Mouse (Mus musculus) spleen, postnatal 36 days (tissue): ENCODE measurements at regions not wholly inside any gene's neighbourhood (a gene's known extent, or its start where the extent isn't known, plus 50 kb on each side); places are given as distances from the start of the nearest gene placed in this dataset.

Experiments
- DNase-seq, 2 experiments: peaks; one replicate each; pipeline ENCODE4 v3.0.0; 2022; ENCODE audit warnings: low spot score in 2 of 2, mixed read lengths in 1 of 2

DNA sequence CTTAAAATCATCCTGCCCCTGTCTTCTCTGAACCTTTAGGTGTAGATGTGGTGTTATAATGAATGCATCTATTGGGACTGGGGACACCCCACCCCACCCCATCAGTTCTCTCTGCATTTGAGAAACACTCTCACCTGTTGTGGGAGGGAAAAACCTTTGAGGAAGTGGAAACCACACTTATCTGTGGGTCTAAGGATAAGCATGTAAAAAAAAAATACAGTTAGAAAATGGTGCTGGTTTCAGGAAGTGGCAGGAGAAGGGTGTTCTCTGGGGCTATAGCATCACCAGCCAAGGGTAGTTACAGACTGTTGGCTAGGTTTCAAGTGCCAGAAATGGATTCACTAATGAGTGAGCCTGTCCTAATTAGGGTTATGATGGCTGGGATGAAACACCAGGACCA lies 91.1 kb upstream of the Rbm19 start:
- DNase-seq = no peak

DNA sequence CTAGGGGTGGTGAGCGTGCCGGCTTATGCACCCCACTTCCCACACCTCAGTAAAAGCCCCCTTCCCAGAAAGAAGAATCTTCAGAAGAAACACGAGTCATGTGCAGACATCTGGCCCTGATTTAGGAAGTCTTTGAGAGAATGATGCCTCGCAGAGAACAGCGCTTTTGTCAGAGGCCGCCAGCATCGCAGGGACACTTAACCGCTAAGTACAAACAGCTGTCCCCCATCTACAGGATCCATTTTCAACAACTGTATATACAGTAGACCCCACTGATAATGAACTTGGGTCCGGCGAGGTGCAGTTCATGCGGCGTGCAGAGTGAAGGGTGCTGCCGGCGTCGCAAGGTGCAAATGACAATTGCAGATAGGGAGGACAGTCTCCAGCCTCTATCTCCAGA lies 85.4 kb upstream of the Rbm19 start:
- no peak for DNase-seq

DNA sequence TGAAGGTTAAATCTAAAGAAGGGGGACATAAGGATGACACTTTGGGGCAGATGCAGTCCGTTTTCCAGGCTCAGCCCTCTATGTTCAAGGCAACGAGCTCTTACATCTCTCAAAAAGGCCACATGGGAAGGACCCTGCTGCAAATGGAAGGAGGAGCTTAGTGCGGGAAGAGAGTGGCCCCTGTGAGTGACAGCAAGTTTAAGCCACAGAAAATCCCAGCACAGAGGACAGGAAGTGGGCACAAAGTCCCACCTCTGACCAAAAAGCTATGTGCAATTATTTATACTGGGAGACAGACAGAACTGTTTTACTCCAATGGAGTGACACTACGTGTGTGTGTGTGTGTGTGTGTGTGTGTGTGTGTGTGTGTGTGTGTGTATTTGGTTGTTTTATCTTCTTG lies 84.7 kb upstream of the Rbm19 start:
- DNase-seq = no peak

DNA sequence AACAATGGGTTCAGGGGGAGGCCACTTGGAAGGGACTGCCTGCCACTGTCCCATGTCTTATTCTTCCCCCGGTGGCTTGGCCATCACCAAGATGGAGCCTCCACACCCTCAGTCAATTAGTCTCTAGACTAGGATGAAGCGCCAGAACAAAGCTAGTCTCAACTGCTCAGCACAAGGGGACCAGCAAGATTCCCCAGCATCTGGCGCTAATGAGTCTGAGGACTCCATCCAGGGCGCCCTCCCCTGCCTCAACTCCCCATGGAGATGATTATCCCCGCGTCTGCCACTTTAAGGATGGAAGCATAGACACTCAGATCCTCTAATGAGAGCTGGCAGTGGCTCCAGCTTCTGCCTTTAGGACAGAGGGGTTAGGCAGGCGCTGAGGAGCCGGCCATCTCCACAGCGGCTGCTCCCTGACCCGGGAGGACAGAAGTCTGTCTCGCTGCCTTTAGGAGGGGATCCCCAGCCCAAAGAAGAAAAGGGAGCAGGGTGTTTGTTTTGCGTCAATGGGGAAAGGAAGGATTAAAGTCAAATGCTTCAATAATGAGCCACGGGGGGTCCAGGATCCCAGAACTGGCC lies 81.7 kb upstream of the Rbm19 start:
- DNase-seq = no peak

DNA sequence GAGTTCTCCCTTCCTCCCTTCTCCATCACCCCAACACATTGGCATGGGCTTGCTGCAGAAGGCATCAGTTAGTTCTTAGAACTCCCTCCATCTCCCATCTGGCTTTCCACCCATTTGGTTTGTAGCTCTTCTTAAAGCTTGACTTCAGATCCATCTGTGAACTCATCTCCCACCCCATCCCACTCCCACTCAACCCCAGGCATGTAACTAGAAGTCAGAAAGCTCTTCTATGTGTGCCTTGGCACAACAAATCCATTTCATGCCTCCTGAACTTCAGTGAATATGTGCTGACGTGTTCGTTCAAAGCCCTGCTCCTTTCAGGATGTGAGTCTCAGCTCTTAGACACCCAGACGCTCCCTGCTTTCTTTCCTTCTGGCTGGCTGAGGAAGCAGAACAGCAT lies 81.0 kb upstream of the Rbm19 start:
- DNase-seq = no peak

DNA sequence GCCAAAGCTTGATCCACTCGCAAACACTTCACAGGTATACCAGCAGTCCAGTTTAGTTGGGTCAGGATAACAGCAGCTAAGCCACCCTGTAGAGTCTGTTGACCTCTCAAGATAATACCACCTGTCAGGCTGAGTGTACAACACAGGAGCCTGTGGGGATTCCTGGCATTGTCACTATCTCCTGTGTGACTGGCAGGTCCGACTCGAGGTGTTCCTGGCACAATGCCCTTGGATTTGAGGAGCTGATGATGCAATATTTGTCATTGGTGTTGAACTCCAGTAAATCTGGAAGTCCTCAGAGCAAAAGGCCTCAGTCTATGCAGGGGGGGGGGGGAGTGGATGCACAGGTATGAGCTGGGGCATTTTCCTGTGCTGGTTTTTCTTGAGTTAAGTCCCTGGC lies 78.5 kb upstream of the Rbm19 start:
- DNase-seq = no peak

DNA sequence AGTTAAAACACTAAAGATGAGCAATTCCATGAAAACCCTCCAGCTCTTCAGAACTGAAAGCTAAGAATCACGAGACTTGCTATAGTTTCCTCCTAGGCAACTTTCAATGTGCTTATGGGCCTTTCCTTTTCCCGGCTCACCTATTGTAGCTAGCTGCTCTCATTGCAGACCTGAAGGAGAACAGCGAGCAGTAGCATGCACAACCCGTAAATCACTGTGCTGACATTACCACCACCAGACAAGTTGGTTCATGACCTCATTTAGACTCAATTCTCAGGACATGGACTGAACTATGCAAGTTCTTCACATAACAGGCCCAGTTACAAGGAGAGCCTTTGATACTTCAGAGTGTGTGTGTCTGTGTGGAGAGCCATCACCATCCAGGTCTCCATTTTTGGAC lies 72.5 kb upstream of the Rbm19 start:
- no peak for DNase-seq

DNA sequence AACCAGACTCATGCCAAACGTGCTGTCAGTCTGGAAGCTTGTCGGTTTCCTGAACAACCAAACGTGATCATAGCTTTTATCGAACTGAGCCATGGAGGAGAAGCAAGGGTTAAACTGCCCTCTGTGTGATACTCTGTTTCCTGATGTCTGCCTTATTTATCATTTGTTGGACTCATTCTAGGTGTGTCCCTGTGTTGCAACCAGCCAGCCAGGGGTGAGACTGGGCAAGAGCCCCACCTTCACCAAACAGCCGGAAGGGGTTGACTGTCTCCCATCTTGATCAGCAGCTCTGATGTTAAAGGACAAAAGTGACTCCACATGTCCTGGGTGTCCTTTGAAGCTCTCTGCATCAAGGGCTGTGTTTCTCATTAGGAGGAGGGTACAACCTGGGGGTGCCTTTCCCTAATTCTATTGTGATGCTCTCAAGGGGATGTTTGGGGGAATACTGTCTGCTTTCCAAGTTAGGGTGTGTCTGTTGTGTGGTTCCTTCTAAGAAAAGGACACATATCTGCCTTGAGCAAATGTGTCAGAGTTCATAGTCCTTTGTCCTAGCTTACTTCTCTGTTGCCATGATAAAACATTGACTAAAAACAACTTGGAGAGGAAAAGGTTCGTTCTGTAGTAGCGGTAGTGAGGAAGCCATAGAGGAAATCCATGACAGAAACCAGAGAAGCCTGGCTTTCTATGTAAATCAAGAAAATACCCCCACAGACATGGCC lies 67.0 kb upstream of the Rbm19 start:
- DNase-seq = no peak

DNA sequence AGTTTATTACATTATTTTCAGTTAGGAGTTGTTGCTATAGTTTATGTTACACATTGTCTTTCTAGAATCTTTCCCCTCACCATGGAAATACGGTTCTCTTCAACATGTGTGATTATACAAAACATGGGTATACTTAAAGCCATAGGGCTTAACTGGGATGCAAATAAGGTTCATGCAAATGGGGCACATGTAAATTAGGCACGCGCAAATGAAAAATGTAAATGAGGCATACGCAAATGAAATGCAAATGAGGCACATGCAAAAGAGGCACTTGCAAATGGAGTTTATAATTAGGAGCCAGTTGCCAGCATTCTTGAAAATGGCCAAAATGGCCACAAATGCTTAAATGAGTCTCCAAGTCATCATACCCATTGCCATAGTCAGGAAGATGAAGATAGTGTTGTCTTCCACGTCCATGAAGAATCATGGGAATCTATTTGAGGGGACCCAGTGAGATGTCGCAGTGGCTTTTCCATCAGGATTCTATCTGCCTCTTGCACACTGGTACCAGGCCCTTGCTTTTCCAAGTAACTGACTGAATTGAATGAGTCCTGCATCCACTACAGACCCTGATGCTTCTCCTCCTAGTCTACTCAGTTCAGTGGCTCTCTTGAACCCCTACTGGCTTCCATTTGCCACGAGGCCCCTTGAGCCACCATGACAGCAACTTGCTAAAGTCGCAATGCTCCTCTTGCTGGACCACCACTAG lies 65.4 kb upstream of the Rbm19 start:
- no peak for DNase-seq

DNA sequence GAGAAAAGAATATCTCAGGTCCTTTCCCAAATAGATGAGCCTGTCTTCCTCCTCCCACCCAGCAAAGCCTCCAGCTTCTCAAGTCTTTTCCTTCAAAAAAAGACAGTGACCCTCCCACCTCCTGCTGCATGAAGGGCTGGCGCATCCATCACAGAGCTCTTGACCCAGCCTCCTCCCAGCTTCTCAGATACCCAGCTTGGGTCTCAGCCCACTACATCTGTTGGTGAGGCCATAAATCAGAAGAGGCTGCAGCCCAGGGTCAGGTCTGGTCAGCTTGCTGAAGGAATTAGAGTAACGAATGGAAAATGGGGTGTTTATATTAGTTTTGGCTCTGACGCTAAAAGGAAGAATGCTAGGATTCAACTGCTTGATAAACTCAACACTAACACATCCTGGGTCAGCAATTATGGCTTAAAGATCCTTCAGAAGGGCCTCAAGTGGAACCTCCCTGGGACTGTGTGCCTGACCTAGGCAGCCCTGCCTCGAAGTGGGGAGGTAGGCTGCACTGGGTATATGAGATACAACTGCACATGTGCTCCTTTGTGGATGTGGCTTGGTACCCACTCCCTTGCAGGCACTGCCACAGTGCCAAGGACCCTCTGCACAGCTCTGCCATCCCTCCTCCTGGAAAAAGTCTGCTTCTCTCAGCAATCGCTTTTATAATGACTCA lies 61.6 kb upstream of the Rbm19 start:
- DNase-seq = no peak
